Comparison of ENCODE assay signal across 22 mouse cellular contexts in genomic region chr8:60978496-60978895, GRCm38 (mm10). TPM values are rescaled to one million over a fixed set of nuclear protein-coding genes. Genes with fewer than 3 reads are reported as not detected.
DNase-seq lines count a peak whose midpoint lies in the region; ATAC-seq and TF ChIP-seq lines count a peak whose summit lies in the region.
"Had no signal": no experiment of that assay in that cellular context is flagged by ENCODE, and none has a peak within 500 bp of the region (broad histone marks: within the 10 kb centered on the region; RNA-seq: fewer than 3 reads in every experiment).

No protein-coding gene starts in this region.

- WGBS in liver, embryonic 14.5 days (ENCODE audit: insufficient replicate concordance) = 66% methylated on average over 5 of the region's 5 CpGs
- 60% methylated on average over 5 of the region's 5 CpGs for whole genome bisulfite sequencing in stomach, postnatal 0 days

- H3K9me3 ChIP-seq in erythroblast, embryonic 14.5 days (ENCODE audit: control insufficient read depth, low read length) = no peaks in the 10 kb centered on the region
- no peaks in the 10 kb centered on the region for H3K9me3 ChIP-seq in liver, embryonic 14.5 days (ENCODE audit: control insufficient read depth, low read length)
- no peaks in the 10 kb centered on the region for H3K9me3 ChIP-seq in stomach, postnatal 0 days (ENCODE audit: control insufficient read depth, low read length)
- H3K9me3 ChIP-seq: heart, embryonic 12.5 days had no signal

- peaks cover 38% of the 10 kb centered on the region for H3K36me3 ChIP-seq in erythroblast, embryonic 14.5 days (ENCODE audit: control insufficient read depth)
- H3K36me3 ChIP-seq in liver, embryonic 14.5 days (replicated peaks; ENCODE audit: control insufficient read depth, insufficient read depth, low read depth) = no peaks in the 10 kb centered on the region
- no peaks in the 10 kb centered on the region for H3K36me3 ChIP-seq in stomach, postnatal 0 days (ENCODE audit: control insufficient read depth, insufficient read depth, low read length)
- H3K36me3 ChIP-seq: heart, embryonic 12.5 days had no signal

- peak overlapping the region; percentile 43 for H3K27ac ChIP-seq in liver, embryonic 14.5 days
- H3K27ac ChIP-seq in stomach, postnatal 0 days (replicated peaks) = no peak overlapping the region
- H3K27ac ChIP-seq: hindbrain, embryonic 14.5 days had no signal

- peak overlapping the region; percentile 47 for H3K4me2 ChIP-seq in liver, embryonic 14.5 days (ENCODE audit: low read depth)
- no peak overlapping the region for H3K4me2 ChIP-seq in stomach, postnatal 0 days (replicated peaks; ENCODE audit: low read depth)
- H3K4me2 ChIP-seq: heart, embryonic 12.5 days; hindbrain, embryonic 14.5 days had no signal

- H3K9ac ChIP-seq in liver, embryonic 14.5 days (replicated peaks) = no peak overlapping the region
- no peak overlapping the region for H3K9ac ChIP-seq in stomach, postnatal 0 days (ENCODE audit: low read length)
- H3K9ac ChIP-seq: heart, embryonic 12.5 days; hindbrain, embryonic 14.5 days had no signal

- peaks cover 78% of the 10 kb centered on the region for H3K4me1 ChIP-seq in erythroblast, embryonic 14.5 days (ENCODE audit: control insufficient read depth)
- peaks cover 43 to 48% of the 10 kb centered on the region in 2 experiments for H3K4me1 ChIP-seq in liver, embryonic 14.5 days (replicated peaks; ENCODE audit: control insufficient read depth in 2 of 2, insufficient read depth in 2 of 2, low read length in 1 of 2)
- no peaks in the 10 kb centered on the region for H3K4me1 ChIP-seq in stomach, postnatal 0 days (replicated peaks; ENCODE audit: control insufficient read depth, insufficient read depth)

- no peak for ATAC-seq in erythroblast, adult 5-6 weeks (replicated peaks; ENCODE audit: low FRiP score, poor library complexity, severe bottlenecking)
- ATAC-seq in liver, embryonic 14.5 days (ENCODE audit: insufficient read depth) = no peak
- ATAC-seq in stomach, postnatal 0 days (ENCODE audit: low FRiP score, low TSS enrichment) = no peak
- ATAC-seq: forebrain, embryonic 14.5 days; intestine, postnatal 0 days; midbrain, embryonic 16.5 days had no signal

- H3K27me3 ChIP-seq in erythroblast, embryonic 14.5 days (ENCODE audit: control insufficient read depth) = no peaks in the 10 kb centered on the region
- no peaks in the 10 kb centered on the region for H3K27me3 ChIP-seq in liver, embryonic 14.5 days (ENCODE audit: control insufficient read depth, insufficient read depth, low read length)
- H3K27me3 ChIP-seq in stomach, postnatal 0 days (ENCODE audit: control insufficient read depth, insufficient read depth, low read length) = no peaks in the 10 kb centered on the region
- H3K27me3 ChIP-seq: heart, embryonic 12.5 days had no signal

- TF ChIP-seq EP300 in liver, embryonic 14.5 days (IDR thresholded peaks at IDR 0.05; ENCODE audit: low read depth) = no peak
- TF ChIP-seq EP300 in stomach, postnatal 0 days (optimal IDR thresholded peaks at IDR 0.05) = no peak

- TF ChIP-seq CTCF in liver, embryonic 14.5 days (IDR thresholded peaks at IDR 0.05; ENCODE audit: low read depth) = no peak
- TF ChIP-seq CTCF in stomach, postnatal 0 days (IDR thresholded peaks at IDR 0.05; ENCODE audit: low read depth) = no peak

- H3K4me3 ChIP-seq in erythroblast, embryonic 14.5 days (replicated peaks) = peak overlapping the region; percentile 26
- H3K4me3 ChIP-seq in liver, embryonic 14.5 days (ENCODE audit: insufficient read depth in 1 of 2, low read depth in 2 of 2, low read length in 2 of 2) = peak overlapping the region in 1 of 2 experiments; percentile 10; a peak in 1 of 4 replicates
- H3K4me3 ChIP-seq in stomach, postnatal 0 days (ENCODE audit: low read depth, low read length) = no peak overlapping the region
- H3K4me3 ChIP-seq: heart, embryonic 12.5 days had no signal

- DNase-seq in thymus, postnatal 0 days (ENCODE audit: low spot score) = peak; percentile 22
- DNase-seq in thymus, postnatal 4 days = no peak
- no peak for DNase-seq in liver, embryonic 14.5 days (ENCODE audit: low read depth in 3 of 3, low spot score in 3 of 3)
- peak; percentile 16 for DNase-seq in stomach, postnatal 0 days (ENCODE audit: low spot score)
- DNase-seq in adrenal gland, adult (ENCODE audit: inconsistent age in 2 of 2, low spot score in 1 of 2) = no peak
- DNase-seq in cerebellum, adult 18-20 months = no peak
- DNase-seq: adrenal gland, adult 8-10 months; cerebellum, adult 9-10 months; gastrocnemius, postnatal 36 days; heart, adult 18-20 months; kidney, postnatal 25 days; lung, adult 18-20 months; lung, postnatal 10 days; spleen, adult 18-20 months; thymus, adult 2 months had no signal

RNA-seq across cellular contexts. Expression of gene Clcn3, which starts 4.6 kb away (rescaled TPM):
- polyA plus RNA-seq in erythroblast, embryonic 14.5 days (2012) = 3.7 and 4.2 TPM in 2 replicates
- 710 and 760 TPM in 2 replicates for total RNA-seq in erythroblast, adult 5-6 weeks (2015; ENCODE audit: low replicate concordance)
- total RNA-seq in erythroblast, adult 5-6 weeks (2017; ENCODE audit: low replicate concordance) = 1,348 and 1,485 TPM in 2 replicates
- polyA plus RNA-seq in thymus, postnatal 0 days (2015; fragmentation: Nextera tagmentation; extraction: Ambion mirVana) = 26.5 and 31.8 TPM in 2 replicates
- 19.2 and 28.1 TPM in 2 replicates for polyA plus RNA-seq in liver, embryonic 14.5 days (2012; rRNA removed)
- 34.6 and 38.2 TPM in 2 replicates for polyA plus RNA-seq in liver, embryonic 14.5 days (2014; fragmentation: Nextera tagmentation; extraction: Ambion mirVana)
- 21.3 and 21.7 TPM in 2 replicates for polyA plus RNA-seq in stomach, postnatal 0 days (2015; fragmentation: Nextera tagmentation; extraction: Ambion mirVana)

RNA-seq across cellular contexts. Expression of gene Nek1, which starts 14.5 kb away (rescaled TPM):
- 0.06 and 0.07 TPM in 2 replicates for polyA plus RNA-seq in erythroblast, embryonic 14.5 days (2012)
- 8.1 and 11.5 TPM in 2 replicates for total RNA-seq in erythroblast, adult 5-6 weeks (2015; ENCODE audit: low replicate concordance)
- total RNA-seq in erythroblast, adult 5-6 weeks (2017; ENCODE audit: low replicate concordance) = 17.7 and 18.5 TPM in 2 replicates
- polyA plus RNA-seq in thymus, postnatal 0 days (2015; fragmentation: Nextera tagmentation; extraction: Ambion mirVana) = 9.5 and 11.8 TPM in 2 replicates
- 1.5 and 2.6 TPM in 2 replicates for polyA plus RNA-seq in liver, embryonic 14.5 days (2012; rRNA removed)
- polyA plus RNA-seq in liver, embryonic 14.5 days (2014; fragmentation: Nextera tagmentation; extraction: Ambion mirVana) = 6.7 and 8.5 TPM in 2 replicates
- 6.9 and 7.8 TPM in 2 replicates for polyA plus RNA-seq in stomach, postnatal 0 days (2015; fragmentation: Nextera tagmentation; extraction: Ambion mirVana)

Comparison
In these comparisons a context has a peak if more than half of its experiments do, and no peak if none do; other contexts are left out.
1. DNase-seq: peak in thymus, postnatal 0 days (single experiment) and stomach, postnatal 0 days (single experiment); none in thymus, postnatal 4 days (single experiment), liver, embryonic 14.5 days (0 of 3), adrenal gland, adult (0 of 2) and cerebellum, adult 18-20 months (0 of 2).